Mouse (Mus musculus) adrenal gland, adult 8-10 months (tissue): ENCODE results near the gene Lrrc4c. TPM values are rescaled to one million over a fixed set of nuclear protein-coding genes. Genes with fewer than 3 reads are reported as not detected.

Source experiments
- DNase-seq: peaks from one replicate; pipeline ENCODE4 v3.0.0; 2022
- microRNA-seq, 2 experiments: library from miRNA; unstranded; fragments of <30 nt; microRNA quantifications; one replicate each; pipeline ENCODE4 v1.2.0; 2022
- total RNA-seq, 4 experiments: library from RNA; stranded (reverse); gene quantifications; 2 replicates each; pipeline ENCODE4 v1.2.4; 2022

Gene Lrrc4c
- total RNA-seq, 4 experiments from 2014 or later = 3.9 to 14.0 (median 6.7) TPM

DNA sequence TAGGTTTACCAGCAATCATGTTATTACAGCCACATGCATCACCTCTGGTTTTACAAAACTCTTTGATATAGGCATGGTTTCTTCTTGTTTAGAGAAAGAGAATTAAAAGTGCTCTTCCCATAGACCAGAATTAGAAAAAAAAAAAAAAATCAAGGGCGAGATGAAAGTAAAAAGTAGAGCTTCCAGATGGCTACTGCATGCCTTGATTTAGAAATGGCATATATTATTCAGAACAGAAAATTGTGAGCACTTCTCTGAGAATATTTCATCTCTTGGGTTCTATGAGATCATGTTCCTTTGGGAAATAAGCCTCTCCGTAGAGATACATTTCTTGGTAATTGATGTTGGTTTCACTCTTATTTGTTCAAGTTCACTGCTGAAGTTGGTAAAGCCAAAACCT lies 1322.0 kb downstream of the Lrrc4c start:
- DNase-seq = no peak

- DNase-seq = no peak
Measured at GRCm38 (mm10) chr2:97641661-97642060, 1323.7 kb downstream of the Lrrc4c start.

DNA sequence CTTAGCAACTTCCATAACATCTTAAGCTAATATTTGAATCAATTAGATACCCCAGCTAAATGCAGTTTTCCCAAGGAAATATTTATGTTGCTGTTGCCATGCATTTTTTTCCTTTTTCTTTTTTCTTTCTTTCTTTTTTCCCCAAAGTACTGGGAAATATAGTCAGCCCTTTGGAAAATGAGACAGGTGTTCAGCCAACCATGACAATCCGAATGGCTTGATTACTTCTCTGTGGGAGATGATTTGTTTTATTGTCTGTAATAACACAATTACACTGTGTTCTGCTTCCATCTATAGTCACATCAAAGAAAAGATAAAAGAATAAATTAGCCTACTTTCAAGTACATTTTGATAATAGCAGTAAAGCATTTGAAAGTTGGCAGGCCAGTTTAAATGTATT lies 1334.7 kb downstream of the Lrrc4c start:
- DNase-seq = no peak

Small RNAs within 50 kb of the gene (microRNA-seq; reads per million reads assigned to microRNA genes)
- 0 reads per million in 2 experiments for gene Gm44320
